Mouse (Mus musculus) megakaryocyte progenitor cell, adult 5-6 weeks (primary cell): ENCODE data around the gene Csf2. TPM values are rescaled to one million over a fixed set of nuclear protein-coding genes. Genes with fewer than 3 reads are reported as not detected.

Source experiments
- total RNA-seq, 2 experiments: library from RNA; stranded (forward) in 1 of 2; stranded (reverse) in 1 of 2; fragments of 157-497, 149-512 nt in 1 of 2; fragments of 200-1000 nt in 1 of 2; gene quantifications; 2 replicates each; pipeline versions ENCODE4 v1.2.3 to v1.2.4; 2015 to 2017

Gene Csf2
- total RNA-seq, 2 experiments from 2014 or later: not detected

Other genes with a start within 250 kb of the Csf2 start
- gene Slc22a4, start 221.6 kb downstream of the Csf2 start, total RNA-seq (2015): 22.2 and 23.6 TPM in 2 replicates
- 15.3 and 22.6 TPM in 2 replicates for gene Slc22a4, start 221.6 kb downstream of the Csf2 start, total RNA-seq (2017)
- gene Pdlim4, start 180.7 kb downstream of the Csf2 start, total RNA-seq (2015): not detected in 2 replicates
- gene Pdlim4, start 180.7 kb downstream of the Csf2 start, total RNA-seq (2017): 0.17 TPM in 1 of 2 replicates, not detected in the other
- gene P4ha2, start 149.6 kb downstream of the Csf2 start, total RNA-seq (2015): 0.05 and 0.15 TPM in 2 replicates
- 0.21 and 0.44 TPM in 2 replicates for gene P4ha2, start 149.6 kb downstream of the Csf2 start, total RNA-seq (2017)
- not detected in 2 replicates for gene Il3, start 17.6 kb upstream of the Csf2 start, total RNA-seq (2015)
- gene Il3, start 17.6 kb upstream of the Csf2 start, total RNA-seq (2017): not detected in 2 replicates
- gene Acsl6, start 54.1 kb upstream of the Csf2 start, total RNA-seq (2015): 0.86 and 3.2 TPM in 2 replicates
- 1.2 and 3.5 TPM in 2 replicates for gene Acsl6, start 54.1 kb upstream of the Csf2 start, total RNA-seq (2017)
- not detected in 2 replicates for gene Meikin, start 121.0 kb upstream of the Csf2 start, total RNA-seq (2015)
- gene Meikin, start 121.0 kb upstream of the Csf2 start, total RNA-seq (2017): not detected in 2 replicates
- gene Fnip1, start 188.5 kb upstream of the Csf2 start, total RNA-seq (2015): 36.0 and 36.8 TPM in 2 replicates
- 31.4 and 32.4 TPM in 2 replicates for gene Fnip1, start 188.5 kb upstream of the Csf2 start, total RNA-seq (2017)